Mouse (Mus musculus) intestine, embryonic 16.5 days (tissue): Measurements from ENCODE around the gene Ntn4. TPM values are rescaled to one million over a fixed set of nuclear protein-coding genes. Genes with fewer than 3 reads are reported as not detected.

Experiments used
- ATAC-seq: fragments of 200-750 bp; cut with Nextera tagmentation; 2 replicates; pipeline ENCODE4 v1.8.0; 2017; ENCODE audit warnings: moderate TSS enrichment, moderate library complexity
- H3K27ac ChIP-seq: fragments of 300-500 bp; sonication (generic); 2 replicates; pipeline ENCODE4 v1.5.1; 2014; ENCODE audit warnings: mild to moderate bottlenecking, low read length
- H3K27me3 ChIP-seq: fragments of 300-500 bp; sonication (generic); replicated peaks from 2 replicates; pipeline ENCODE4 v1.6.1; 2014; ENCODE audit warnings: low read length, control low read depth, mixed read lengths; ENCODE audit not compliant: control insufficient read depth, insufficient read depth
- H3K36me3 ChIP-seq: fragments of 300-500 bp; sonication (generic); 2 replicates; pipeline ENCODE4 v1.6.1; 2014; ENCODE audit warnings: low read length, control low read depth; ENCODE audit not compliant: control insufficient read depth, insufficient read depth
- H3K4me1 ChIP-seq: fragments of 300-500 bp; sonication (generic); 2 replicates; pipeline ENCODE4 v1.6.1; 2014; ENCODE audit warnings: low read length, control low read depth, mixed read lengths; ENCODE audit not compliant: control insufficient read depth, insufficient read depth
- H3K4me2 ChIP-seq: fragments of 300-500 bp; sonication (generic); 2 replicates; pipeline ENCODE4 v1.6.1; 2014; ENCODE audit warnings: low read depth, low read length, control low read depth
- H3K4me3 ChIP-seq: fragments of 300-500 bp; sonication (generic); 2 replicates; pipeline ENCODE4 v1.5.1; 2014; ENCODE audit warnings: mild to moderate bottlenecking, low read length
- H3K9ac ChIP-seq: fragments of 300-500 bp; sonication (generic); 2 replicates; pipeline ENCODE4 v1.6.1; 2014; ENCODE audit warnings: low read depth, low read length
- H3K9me3 ChIP-seq: fragments of 300-500 bp; sonication (generic); 2 replicates; pipeline ENCODE4 v1.6.1; 2016; ENCODE audit warnings: low read length, control low read depth; ENCODE audit not compliant: control insufficient read depth
- WGBS: fragments of 180-500 bp; shearing (Covaris S2); extraction: QIAGEN DNeasy Blood & Tissue Kit; methylation state at CpG from one replicate; pipeline ENCODE4 v1.1.7; 2014; 5-methylcytosine and 5-hydroxymethylcytosine counted together
- polyA plus RNA-seq: library from polyadenylated mRNA; unstranded; fragments of >200 nt; fragmentation: Nextera tagmentation; extraction: Ambion mirVana; gene quantifications from 2 replicates; pipeline ENCODE4 v1.2.1, GENCODE M21; 2015

Ntn4 gene
- polyA plus RNA-seq, 1 experiment from 2014 or later, result 0.23 TPM

- no peaks in the 10 kb centered on the region for H3K36me3 ChIP-seq
These were observed 29.6 kb upstream of the Ntn4 start for GRCm38 (mm10) chr10:93610896-93611295.

DNA sequence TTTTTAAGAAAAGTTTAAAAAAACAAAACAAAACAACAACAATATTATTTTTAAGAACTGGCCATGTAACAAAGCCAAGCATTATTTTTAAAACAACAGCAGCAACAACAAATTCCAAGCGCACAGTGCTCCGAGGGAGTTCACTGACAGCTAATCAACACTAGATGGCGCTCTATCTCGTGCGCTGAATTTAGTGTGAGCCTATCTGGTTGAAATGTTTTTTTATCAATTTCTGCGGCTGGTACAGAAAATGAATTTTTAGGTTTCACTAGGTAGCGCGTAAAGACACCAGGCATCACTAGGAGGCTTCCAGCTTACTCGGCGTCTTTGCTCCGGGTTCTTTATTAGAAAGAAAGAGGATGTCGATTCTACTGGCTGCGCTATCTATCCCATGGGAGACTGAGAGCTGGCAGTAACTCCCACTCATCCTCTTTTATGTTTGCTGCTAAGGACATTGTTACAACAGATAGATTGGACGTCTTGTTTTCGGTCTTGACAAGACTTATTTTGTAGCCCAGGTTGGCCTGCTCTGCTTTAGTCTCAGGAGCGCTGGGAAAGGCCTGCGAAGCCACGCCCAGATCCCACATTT lies 29.0 kb upstream of the Ntn4 start:
- Histone ChIP-seq H3K9me3 (peaks cover 5% of the 10 kb centered on the region; the same call in 1 of the 2 replicates), H3K4me1 (no peaks in the 10 kb centered on the region), H3K36me3 (no peaks in the 10 kb centered on the region), H3K4me3 (no peak overlapping the region), H3K27me3 (no peaks in the 10 kb centered on the region), H3K27ac (no peak overlapping the region), H3K4me2 (no peak overlapping the region), H3K9ac (no peak overlapping the region)
- ATAC-seq, result no peak
- 45% methylated on average over 18 of the region's 18 CpGs for WGBS

More at GRCm38 (mm10) chr10:93610896-93611295, 29.6 kb upstream of the Ntn4 start:
- Histone ChIP-seq H3K27me3 (no peaks in the 10 kb centered on the region), H3K9me3 (peaks cover 5% of the 10 kb centered on the region; the same call in 1 of the 2 replicates), H3K9ac (no peak overlapping the region), H3K4me1 (no peaks in the 10 kb centered on the region), H3K27ac (no peak overlapping the region), H3K4me2 (no peak overlapping the region), H3K4me3 (no peak overlapping the region)
- WGBS, result 94% methylated on average over 1 of the region's 1 CpGs
- ATAC-seq, result no peak

- no peak overlapping the region for H3K4me2 ChIP-seq
- no peak for ATAC-seq
- H3K36me3 ChIP-seq, result no peaks in the 10 kb centered on the region
- H3K27me3 ChIP-seq, result no peaks in the 10 kb centered on the region
- no peak overlapping the region for H3K4me3 ChIP-seq
- 69% methylated on average over 8 of the region's 8 CpGs for WGBS
- no peaks in the 10 kb centered on the region for H3K4me1 ChIP-seq
- no peaks in the 10 kb centered on the region for H3K9me3 ChIP-seq
- no peak overlapping the region for H3K27ac ChIP-seq
- H3K9ac ChIP-seq, result no peak overlapping the region
These were observed 25.6 kb upstream of the Ntn4 start for GRCm38 (mm10) chr10:93614850-93615249.

DNA sequence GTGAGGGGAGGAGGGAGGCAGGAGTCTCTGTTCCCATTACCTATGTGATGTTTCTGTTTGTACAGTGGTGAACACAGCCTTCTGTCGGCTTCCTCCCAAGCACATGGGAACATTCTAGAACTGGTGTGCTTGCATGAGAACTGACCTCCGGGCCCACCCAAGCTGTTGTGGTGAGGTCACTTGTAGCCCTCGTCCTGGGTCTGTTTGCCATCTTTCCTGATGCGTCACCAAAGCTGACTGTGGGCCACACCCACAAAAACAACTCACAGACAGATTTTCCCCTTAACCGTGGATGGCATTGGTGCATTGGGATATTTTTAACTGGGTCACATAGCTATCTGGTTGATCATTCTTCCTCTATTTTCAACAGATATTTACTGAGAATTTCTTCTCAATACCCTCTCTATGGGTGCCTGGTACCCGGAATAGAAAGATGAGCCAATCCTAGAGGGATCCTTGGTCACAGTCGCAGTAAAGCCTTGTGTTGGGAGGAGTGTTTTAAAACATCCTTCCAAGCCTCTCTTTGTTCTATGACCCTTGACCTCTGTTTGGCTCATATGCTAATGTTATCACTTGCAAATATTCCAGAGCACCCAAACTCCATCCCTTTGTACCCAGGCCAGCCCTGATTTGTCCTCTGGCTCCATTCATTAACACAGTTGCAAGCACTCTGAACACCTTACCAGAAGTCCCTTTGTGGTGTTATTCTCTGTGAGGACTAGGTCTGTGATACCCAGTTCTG lies 19.9 kb upstream of the Ntn4 start:
- ATAC-seq, result no peak
- H3K9ac ChIP-seq, result no peak overlapping the region
- WGBS, result 51% methylated on average over 7 of the region's 7 CpGs

GRCm38 (mm10) chr10:93623725-93624124 lies 16.8 kb upstream of the Ntn4 start:
- H3K27ac ChIP-seq, result peak overlapping the region; percentile 46
- no peaks in the 10 kb centered on the region for H3K27me3 ChIP-seq
- H3K4me3 ChIP-seq, result peak overlapping the region; percentile 27; the same call in 1 of the 2 replicates

More for the DNA sequence above, 19.9 kb upstream of the Ntn4 start:
- Histone ChIP-seq H3K4me1 (0 out of 2 replicates have a peak, but pooled peaks cover 3% of the 10 kb centered on the region), H3K4me3 (no peak overlapping the region), H3K4me2 (no peak overlapping the region), H3K9me3 (no peaks in the 10 kb centered on the region), H3K36me3 (no peaks in the 10 kb centered on the region), H3K27ac (0 out of 2 replicates have a peak overlapping the region, but pooled peaks have one; percentile 10), H3K27me3 (no peaks in the 10 kb centered on the region)

GRCm38 (mm10) chr10:93624151-93624550 lies 16.3 kb upstream of the Ntn4 start:
- Histone ChIP-seq H3K4me2 (peak overlapping the region; percentile 26), H3K4me1 (0 out of 2 replicates have a peak, but pooled peaks cover 3% of the 10 kb centered on the region), H3K9me3 (no peaks in the 10 kb centered on the region), H3K36me3 (no peaks in the 10 kb centered on the region), H3K27ac (peak overlapping the region; percentile 46), H3K27me3 (no peaks in the 10 kb centered on the region), H3K9ac (0 out of 2 replicates have a peak overlapping the region, but pooled peaks have one; percentile 9), H3K4me3 (peak overlapping the region; percentile 27; the same call in 1 of the 2 replicates)
- 42% methylated on average over 10 of the region's 10 CpGs for WGBS
- peak; percentile 83 for ATAC-seq

More at GRCm38 (mm10) chr10:93623725-93624124, 16.8 kb upstream of the Ntn4 start:
- H3K4me1 ChIP-seq, result 0 out of 2 replicates have a peak, but pooled peaks cover 3% of the 10 kb centered on the region
- H3K4me2 ChIP-seq, result peak overlapping the region; percentile 26
- ATAC-seq, result peak; percentile 98
- H3K9ac ChIP-seq, result 0 out of 2 replicates have a peak overlapping the region, but pooled peaks have one; percentile 9
- no peaks in the 10 kb centered on the region for H3K9me3 ChIP-seq
- WGBS, result 29% methylated on average over 9 of the region's 9 CpGs
- H3K36me3 ChIP-seq, result no peaks in the 10 kb centered on the region

DNA sequence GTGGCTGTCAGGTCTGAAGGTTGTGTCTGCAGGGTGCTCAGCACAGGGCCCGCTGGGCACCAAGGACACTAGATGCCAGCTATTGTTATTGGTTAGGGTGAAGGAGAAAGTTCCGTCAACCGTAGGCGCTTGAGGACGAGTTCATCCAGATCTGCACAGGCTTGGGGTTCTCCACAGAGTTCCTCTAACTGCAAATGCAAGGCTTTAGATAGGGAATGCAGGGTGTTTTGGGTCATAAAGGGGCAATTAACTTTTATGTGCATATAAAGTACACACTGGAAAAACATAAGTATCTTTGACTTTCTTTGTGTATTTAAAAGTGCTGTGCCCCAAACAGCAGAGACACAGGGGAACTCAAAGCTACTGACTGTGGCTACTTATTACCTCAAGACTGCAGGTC lies 10.2 kb upstream of the Ntn4 start:
- ATAC-seq, result peak; percentile 71
- 66% methylated on average over 5 of the region's 5 CpGs for WGBS
- Histone ChIP-seq H3K4me2 (no peak overlapping the region), H3K27me3 (no peaks in the 10 kb centered on the region), H3K4me3 (no peak overlapping the region), H3K4me1 (no peaks in the 10 kb centered on the region), H3K9ac (no peak overlapping the region), H3K9me3 (no peaks in the 10 kb centered on the region), H3K36me3 (no peaks in the 10 kb centered on the region), H3K27ac (no peak overlapping the region)

DNA sequence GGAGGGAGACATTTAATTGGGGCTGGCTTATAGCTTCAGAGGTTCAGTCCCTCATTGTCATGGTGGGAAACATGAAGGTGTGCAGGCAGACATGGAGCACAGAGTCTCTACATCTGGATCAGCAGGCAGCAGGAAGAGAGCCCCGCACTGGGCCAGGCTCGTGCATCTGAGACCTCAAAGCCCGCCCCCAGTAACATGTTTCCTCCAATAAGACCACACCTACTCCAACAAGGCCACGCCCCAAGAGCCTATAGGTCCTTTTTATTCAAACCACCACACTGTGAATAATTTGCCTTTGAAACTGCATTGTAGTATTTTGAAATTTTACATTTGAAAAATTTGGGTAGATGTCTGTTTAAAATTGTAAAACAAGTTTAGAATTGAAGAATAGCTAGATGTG lies 8.4 kb upstream of the Ntn4 start:
- no peaks in the 10 kb centered on the region for H3K27me3 ChIP-seq
- H3K36me3 ChIP-seq, result no peaks in the 10 kb centered on the region

DNA sequence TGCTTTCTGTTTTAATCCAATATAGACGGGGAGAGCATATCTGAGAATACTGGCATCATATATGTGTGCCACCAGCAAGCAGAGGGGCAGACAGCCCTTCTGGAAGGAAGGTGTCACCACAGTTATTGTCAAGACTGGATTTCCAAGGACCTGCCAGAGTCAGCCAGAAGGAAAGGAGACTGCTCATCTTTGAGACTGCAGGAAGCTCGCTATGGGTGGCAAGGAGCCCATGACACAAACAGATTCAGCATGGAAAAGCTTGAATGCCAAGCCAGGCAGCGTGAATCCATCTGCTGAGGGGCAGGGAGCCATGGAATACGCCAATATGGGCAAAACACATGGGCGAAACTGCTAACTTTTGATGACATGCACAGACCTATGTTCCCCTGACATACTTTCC lies 6.9 kb upstream of the Ntn4 start:
- ATAC-seq, result no peak
- H3K4me3 ChIP-seq, result no peak overlapping the region
- WGBS, result 85% methylated on average over 5 of the region's 5 CpGs

More for the DNA sequence above, 8.4 kb upstream of the Ntn4 start:
- H3K4me2 ChIP-seq, result no peak overlapping the region
- no peak overlapping the region for H3K9ac ChIP-seq
- WGBS, result 74% methylated on average over 4 of the region's 4 CpGs
- no peak overlapping the region for H3K4me3 ChIP-seq
- no peaks in the 10 kb centered on the region for H3K9me3 ChIP-seq
- H3K4me1 ChIP-seq, result no peaks in the 10 kb centered on the region
- no peak for ATAC-seq
- H3K27ac ChIP-seq, result no peak overlapping the region

More for the DNA sequence above, 6.9 kb upstream of the Ntn4 start:
- H3K9ac ChIP-seq, result no peak overlapping the region
- 0 out of 2 replicates have a peak, but pooled peaks cover 1% of the 10 kb centered on the region for H3K27me3 ChIP-seq
- no peak overlapping the region for H3K4me2 ChIP-seq
- H3K9me3 ChIP-seq, result no peaks in the 10 kb centered on the region
- no peak overlapping the region for H3K27ac ChIP-seq
- no peaks in the 10 kb centered on the region for H3K4me1 ChIP-seq
- no peaks in the 10 kb centered on the region for H3K36me3 ChIP-seq
